Mouse (Mus musculus) spleen, adult 18-20 months (tissue): ENCODE data around the gene Abcf2.

Experiments
- DNase-seq, 2 experiments: peaks; one replicate each; pipeline ENCODE4 v3.0.0; 2022; ENCODE audit warnings: mixed read lengths in 2 of 2

Gene Abcf2

GRCm38 (mm10) chr5:24601911-24602750 is 24.9 kb upstream of the Abcf2 start:
- DNase-seq = no peak

- no peak for DNase-seq
These were observed 24.0 kb upstream of the Abcf2 start for GRCm38 (mm10) chr5:24601071-24601835.

DNA sequence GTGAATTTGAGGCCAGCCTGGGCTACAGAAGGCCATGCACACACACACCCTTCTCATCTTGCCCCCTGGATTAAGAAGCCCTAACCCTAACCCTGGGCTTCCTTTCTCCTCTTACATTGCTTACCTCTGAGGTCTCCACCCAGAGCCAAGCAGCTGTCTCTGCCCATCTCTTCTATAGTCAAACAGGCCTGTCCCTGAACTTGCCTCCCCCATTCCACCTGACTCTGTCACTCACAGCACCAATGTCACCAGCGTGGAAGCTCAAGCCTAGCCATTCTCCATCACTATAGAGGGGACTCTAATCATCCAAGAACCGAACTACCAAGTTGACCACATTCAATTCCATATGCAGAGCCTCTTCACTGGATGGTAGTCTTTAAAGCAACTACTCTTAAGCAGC is 23.0 kb upstream of the Abcf2 start:
- DNase-seq = no peak

GRCm38 (mm10) chr5:24599137-24599536 is 21.9 kb upstream of the Abcf2 start:
- no peak for DNase-seq

- DNase-seq = peak; percentile 49 to 68
These were observed 21.3 kb upstream of the Abcf2 start for GRCm38 (mm10) chr5:24598570-24599006.

DNA sequence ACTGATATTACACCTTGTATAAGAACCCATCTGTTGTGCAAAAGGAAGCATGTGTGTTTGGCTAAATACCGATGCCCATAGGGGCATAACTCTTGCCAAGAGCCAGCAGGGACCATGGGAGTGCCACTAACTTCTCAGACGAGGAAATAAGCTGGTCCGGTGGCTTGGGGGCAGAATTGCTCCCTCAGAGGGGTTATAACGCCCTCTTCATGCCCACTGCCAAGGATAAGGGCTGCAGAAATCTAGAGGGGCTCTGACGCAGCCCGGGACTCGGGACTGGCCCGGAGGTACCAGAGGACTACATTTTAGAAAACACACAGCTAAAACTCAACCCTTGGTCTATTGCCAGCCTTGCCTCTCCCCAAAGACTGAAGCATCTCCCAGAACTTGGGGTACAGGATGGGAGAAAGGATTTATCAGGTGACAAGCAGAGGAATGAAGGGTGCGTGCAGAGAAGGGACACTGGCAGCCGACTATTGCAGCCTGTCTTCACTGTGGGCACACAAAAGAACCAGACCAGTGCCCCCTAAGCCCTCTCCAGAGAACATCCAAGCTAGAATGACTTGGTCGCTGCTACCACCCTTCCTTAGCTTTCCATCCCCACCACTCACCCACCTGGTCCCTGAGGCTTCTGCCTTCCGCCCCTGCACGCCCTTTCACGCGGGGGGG is 20.8 kb upstream of the Abcf2 start:
- DNase-seq = no peak

GRCm38 (mm10) chr5:24597221-24597728 is 20.0 kb upstream of the Abcf2 start:
- peak; percentile 43 to 73 for DNase-seq

DNA sequence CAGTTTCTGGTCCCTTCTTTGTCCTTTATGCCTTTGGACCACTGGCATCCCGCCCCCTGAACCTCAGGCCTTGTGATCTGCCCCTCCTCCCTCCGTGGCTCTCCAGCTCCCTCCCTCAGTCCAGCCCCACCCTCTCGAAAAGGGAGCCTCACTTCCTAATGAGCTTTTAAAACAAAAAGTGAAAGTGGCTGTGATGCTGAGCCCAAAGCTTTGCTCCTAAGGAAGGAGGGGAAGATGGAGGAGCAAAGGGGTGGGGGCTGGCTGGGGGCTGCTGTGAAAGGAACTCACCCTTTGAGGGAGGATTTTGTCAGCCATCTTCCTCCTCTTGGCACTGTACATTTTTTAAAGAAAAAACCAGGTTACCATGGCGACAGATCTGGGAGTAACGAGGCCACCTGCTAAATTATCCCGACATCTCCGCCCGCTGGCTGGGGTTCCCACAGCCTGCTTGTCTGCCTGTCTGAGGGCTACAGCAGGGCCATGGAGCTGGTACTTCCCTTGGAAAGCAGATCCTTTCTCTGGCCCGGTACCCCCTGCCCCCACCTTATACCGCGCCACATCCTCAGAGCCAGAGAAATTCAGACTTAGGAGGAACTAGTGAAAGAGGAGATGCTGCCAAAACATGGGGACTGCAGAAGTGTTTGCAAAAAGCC is 19.4 kb upstream of the Abcf2 start:
- peak; percentile 29 to 32 for DNase-seq

DNA sequence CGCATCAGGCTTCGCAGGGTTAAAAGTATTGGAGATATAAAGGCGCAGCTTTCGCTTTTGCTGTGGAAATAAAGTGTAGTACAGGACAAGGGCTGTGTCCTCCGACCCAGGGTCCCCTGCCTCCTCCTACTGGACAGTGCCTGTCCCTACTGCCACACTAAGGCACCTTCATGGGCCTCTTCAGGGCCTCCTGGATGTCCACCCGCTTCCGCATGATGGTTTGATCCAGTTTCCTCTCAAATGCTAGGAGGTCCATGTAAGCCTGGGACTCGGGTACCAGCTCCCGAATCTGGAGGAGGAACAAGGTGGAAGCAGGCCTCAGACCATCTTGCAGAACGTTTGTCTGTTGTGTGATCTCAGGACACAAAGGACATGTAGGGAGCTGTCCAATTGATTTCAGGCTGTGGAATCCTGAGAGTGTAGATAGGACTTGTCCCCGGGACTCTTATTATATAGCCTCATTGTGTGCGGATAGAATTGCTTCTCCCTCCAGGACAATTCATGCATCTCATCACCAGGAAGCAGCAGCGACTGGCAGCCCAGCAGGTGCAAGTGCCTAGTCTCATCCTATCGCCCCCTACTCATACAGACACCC is 18.6 kb upstream of the Abcf2 start:
- DNase-seq = no peak

GRCm38 (mm10) chr5:24595261-24595660 is 18.0 kb upstream of the Abcf2 start:
- no peak for DNase-seq

- DNase-seq = no peak
These were observed 17.1 kb upstream of the Abcf2 start for GRCm38 (mm10) chr5:24594346-24594745.

DNA sequence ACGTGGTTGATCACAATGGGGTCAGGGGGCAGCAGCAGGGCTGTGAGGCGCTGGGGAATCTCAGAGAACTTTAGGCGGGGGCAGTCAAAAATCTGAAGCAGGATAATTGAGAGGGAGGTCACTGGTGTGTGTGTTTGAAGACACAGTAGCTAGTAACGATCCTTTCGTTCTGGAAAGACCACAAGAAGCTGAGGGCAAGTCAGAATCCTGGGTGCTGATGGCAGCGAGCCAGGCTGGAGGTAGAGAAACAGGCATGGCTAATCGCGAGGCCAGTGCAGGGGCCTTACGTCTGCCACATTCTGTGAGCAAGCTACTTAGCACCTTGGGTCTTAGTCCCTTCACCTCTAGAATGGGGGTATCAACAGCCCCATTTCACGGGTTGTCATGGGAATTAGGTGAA is 16.7 kb upstream of the Abcf2 start:
- no peak for DNase-seq

DNA sequence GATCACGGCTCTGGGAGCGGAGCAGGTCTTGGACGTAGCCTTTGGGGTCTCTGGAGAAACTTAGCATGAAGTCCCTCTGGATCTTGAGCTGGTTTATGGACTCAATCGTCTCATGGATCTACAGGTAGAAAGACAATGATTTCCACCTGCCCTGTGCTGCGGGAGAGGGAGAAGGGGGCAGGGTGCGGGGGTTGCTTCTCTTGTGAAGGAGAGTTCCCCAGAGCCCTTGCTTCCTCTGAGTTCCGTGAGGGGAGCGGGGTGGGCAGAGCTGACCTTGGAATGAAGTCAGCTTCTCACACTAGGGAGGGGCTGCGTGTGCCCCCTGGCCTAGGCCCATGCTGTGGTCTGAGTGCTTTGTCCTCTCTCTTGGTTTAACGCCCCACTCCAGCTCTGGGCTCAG is 16.0 kb upstream of the Abcf2 start:
- no peak for DNase-seq

- no peak for DNase-seq
These were observed 15.3 kb upstream of the Abcf2 start for GRCm38 (mm10) chr5:24592471-24593160.

GRCm38 (mm10) chr5:24591796-24592470 is 14.7 kb upstream of the Abcf2 start:
- DNase-seq = no peak

GRCm38 (mm10) chr5:24591268-24591721 is 14.0 kb upstream of the Abcf2 start:
- peak in 1 of 2 experiments; percentile 16 for DNase-seq

DNA sequence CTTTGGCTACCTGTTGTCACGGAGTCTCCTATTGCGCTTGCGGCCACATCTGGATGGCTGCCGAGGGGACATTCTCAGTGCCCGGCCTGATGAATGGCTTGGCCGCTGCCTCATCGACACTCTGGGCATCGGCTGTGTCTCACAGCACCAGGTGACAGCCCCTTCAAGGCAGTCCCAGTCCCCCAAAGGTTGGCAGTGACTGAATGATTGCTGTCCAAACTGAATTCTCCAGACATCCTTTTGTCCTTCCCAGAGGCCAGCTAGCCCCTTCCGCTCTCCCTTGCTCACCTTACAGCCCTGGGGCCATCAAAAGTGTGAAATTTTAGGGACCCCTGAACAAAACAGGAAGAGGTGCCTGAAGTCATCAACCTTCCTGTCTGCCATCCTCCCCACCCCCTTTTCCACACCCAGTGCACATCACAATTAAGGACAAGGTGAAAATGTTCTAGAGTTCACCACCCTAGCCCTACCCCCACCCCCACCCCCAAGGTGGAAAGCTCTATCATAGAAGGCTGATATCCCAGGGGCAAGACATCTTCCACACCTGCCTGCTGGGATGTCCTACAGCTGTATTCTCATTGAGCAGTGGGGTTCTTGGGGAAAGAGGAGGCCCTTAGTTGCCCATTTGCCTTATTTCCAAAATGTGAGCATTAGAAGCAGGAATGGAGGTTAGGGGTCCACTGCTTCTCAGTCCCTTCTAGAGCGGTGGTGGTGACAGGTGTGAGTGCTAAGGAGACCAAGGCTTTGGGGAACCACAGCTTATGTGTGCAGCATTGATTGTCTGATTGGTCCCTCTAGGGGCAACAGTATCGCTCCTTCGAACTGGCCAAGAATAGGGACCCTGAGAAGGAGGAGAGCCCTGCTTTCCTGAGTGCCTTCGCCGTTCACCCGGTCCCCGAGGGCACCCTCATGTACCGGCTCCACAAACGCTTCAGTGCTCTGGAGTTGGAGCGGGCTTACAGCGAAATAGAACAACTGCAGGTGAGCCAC is 12.5 kb upstream of the Abcf2 start:
- no peak for DNase-seq

DNA sequence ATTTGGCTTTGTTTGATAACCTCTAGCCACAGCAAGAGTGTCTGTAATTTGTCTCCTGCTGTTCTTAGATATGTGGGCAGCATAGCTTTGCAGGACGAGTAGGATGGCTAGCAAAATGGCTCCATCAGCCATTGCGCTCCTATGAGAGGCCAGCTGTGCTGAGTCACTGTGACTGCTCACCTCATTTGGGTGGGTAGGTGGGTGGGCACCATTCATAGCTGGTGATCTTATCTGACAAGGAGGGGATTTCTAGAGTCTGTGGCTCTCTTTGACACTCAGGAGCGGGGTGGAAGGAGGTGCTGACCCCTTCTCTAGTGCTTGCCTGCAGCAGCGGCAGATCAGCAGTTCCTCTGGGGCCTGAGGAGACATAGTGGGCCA is 9.9 kb upstream of the Abcf2 start:
- DNase-seq = no peak

- peak; percentile 71 to 76 for DNase-seq
These were observed 9.4 kb upstream of the Abcf2 start, which contains the start of gene Chpf2 for GRCm38 (mm10) chr5:24586547-24587199. Gene Chpf2, plus strand, starts transcription at chr5:24586741.
